Mouse (Mus musculus): ENCODE data around the gene Nxn. TPM values are rescaled to one million over a fixed set of nuclear protein-coding genes. Genes with fewer than 3 reads are reported as not detected.

Nxn gene
- total RNA-seq, 2 experiments from 2014 or later: 17.2 to 20.5 TPM

Other genes starting within 250 kb of the Nxn start
- gene Vps53, start 219.5 kb downstream of the Nxn start, total RNA-seq (2021): 10 to 100 TPM; 30.8 to 31.4 TPM
- gene Fam57a, start 219.5 kb downstream of the Nxn start, total RNA-seq (2021): 10 to 100 TPM in 1 of 2 experiments, 1 to 10 TPM in 1; 9.0 to 10.6 TPM
- gene Dbil5, start 181.5 kb downstream of the Nxn start, total RNA-seq (2021): under 1 TPM in 1 of 2 experiments, not detected in 1; 0.50 TPM
- 1 to 10 TPM; 5.3 to 6.6 TPM for gene Gemin4, start 181.5 kb downstream of the Nxn start, total RNA-seq (2021)
- 10 to 100 TPM; 17.8 to 18.4 TPM for gene Mrm3, start 155.4 kb downstream of the Nxn start, total RNA-seq (2021)
- gene Glod4, start 155.4 kb downstream of the Nxn start, total RNA-seq (2021): 10 to 100 TPM; 54.1 to 57.5 TPM
- 10 to 100 TPM; 38.9 to 48.2 TPM for gene Timm22, start 7.8 kb upstream of the Nxn start, total RNA-seq (2021)
- 10 to 100 TPM; 40.6 to 41.5 TPM for gene Abr, start 223.2 kb upstream of the Nxn start, total RNA-seq (2021)